Mouse (Mus musculus) brain, adult 2 months (tissue): ENCODE results near the gene Vmn1r174.
"Not testable (repeated sequence)": the region's sequence is repeated elsewhere in the genome, so short reads cannot be mapped to it uniquely, and the experiment has no call there.

Experiments used
- DNase-seq: peaks from one replicate; pipeline ENCODE4 v3.0.0; 2011; ENCODE audit warnings: low read depth, low spot score

The Vmn1r174 gene

GRCm38 (mm10) chr7:23751970-23752369, at the start of gene Vmn1r174:
Vmn1r174 (plus strand) TSS chr7:23752270.
- DNase-seq, result not testable (repeated sequence)

- no peak for DNase-seq
These were observed 32.5 kb downstream of the Vmn1r174 start for GRCm38 (mm10) chr7:23784526-23784925.

DNA sequence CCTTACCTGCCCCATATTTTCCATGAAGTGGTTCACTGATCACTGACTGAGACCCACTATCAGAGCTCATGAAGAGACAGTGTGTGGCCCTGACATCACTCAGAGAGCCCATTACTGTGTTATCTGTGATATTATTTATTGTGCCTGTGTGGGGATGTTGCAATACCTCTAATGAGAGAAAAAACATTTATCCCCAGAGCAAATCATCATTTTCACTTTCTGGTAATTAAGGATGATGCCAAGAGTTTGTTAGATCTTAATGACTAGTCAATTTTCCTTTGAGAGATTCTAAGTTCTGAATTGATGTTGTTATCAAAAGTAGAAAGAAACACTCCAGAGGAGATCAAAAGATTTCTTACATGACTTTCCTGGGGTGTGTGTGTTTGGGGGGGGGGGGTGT, 58.5 kb downstream of the Vmn1r174 start, which contains the start of gene Vmn1r175:
TSS of gene Vmn1r175 (minus strand) at position 101 of the 400 bp plus-strand sequence.
- not testable (repeated sequence) for DNase-seq
